Mouse (Mus musculus): ENCODE data around the gene Anks4b.

The Anks4b gene

DNA sequence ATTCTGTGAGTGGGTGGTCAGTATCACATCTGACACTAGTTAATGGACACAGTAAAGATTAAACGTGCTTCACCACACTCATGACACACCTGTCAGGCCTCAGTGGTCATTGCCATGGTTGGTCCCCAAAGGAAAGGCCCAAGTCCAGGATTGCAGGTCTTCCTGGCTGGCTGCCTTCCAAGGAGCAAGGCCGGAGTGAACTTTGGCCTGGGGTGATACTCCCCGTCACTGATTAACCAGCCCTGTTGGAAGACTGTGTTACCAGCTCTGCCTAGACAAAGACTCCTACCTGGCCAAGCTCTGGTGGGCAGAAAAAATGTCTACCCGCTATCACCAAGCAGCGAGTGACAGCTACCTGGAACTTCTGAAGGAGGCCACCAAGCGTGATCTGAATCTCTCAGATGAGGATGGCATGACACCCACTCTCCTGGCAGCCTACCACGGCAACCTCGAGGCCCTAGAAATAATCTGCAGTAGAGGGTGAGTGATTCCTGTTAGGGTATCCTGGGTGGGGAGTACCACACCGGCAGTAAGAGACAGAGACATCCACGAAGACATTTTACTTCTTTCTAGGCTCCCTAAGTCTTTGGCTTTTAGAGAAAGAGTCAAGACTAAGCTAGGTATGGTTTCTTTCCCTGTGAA is at the start of gene Anks4b:
TSS of gene Anks4b (plus strand) at position 256 of the 642 bp plus-strand sequence.
- no peak for TF ChIP-seq GATA4 (IDR thresholded peaks at IDR 0.05; ENCODE audit: insufficient replicate concordance, low read length)

DNA sequence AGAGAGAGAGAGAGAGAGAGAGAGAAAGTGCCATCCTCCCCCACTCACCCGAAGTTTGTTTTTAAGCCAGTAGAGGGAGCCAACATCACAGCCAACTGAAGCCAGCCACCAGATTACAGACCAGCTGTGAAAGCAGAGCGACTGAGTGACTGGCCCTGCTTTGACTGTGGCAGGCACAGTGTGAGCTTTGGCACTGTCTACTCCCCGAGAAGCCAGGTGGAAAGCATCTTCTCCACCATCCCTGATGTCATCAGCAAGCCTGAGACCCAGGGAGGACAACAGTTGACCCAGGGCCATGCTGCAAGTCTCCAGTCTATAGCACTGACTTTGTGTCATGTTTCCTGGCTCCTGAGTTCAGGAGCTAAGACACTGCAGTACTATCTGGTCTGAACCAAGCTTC is 48.8 kb upstream of the Anks4b start:
- peak; percentile 11; the same call in 1 of the 2 replicates for TF ChIP-seq GATA4 (IDR thresholded peaks at IDR 0.05; ENCODE audit: insufficient replicate concordance, low read length)

DNA sequence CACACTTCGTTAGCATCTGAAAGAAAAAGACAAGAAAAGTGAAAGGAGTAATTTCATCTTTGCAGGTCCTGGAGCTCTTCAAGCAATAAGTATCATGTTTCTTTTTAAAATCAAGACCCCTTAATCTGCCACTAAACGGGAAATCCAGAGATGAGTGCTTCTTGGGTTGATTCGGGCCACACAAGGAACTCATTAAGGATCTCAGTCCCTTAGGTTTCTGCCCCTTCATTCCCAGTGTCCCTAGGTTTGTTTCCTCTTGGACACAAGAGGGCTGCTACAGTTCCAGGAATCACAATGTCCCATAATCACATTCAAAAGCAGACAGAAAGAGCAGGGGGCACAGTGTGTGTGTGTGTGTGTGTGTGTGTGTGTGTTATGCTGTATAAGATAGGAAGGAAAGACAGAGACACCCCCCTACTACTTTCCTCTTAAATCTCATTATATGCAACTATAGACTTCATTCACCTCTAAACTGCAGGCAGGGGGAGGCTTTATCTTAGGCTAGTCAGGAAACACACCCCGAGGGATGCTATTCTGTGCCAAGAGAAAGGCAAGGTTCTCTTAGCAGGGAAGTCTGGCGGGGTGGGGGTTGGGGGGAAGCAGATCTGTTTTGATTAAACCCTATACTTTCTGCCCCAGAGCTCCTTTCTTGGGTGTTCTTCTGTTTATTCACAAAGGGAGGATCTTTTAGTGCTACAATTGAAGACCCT is 46.5 kb upstream of the Anks4b start:
- no peak for TF ChIP-seq GATA4 (IDR thresholded peaks at IDR 0.05; ENCODE audit: insufficient replicate concordance, low read length)

DNA sequence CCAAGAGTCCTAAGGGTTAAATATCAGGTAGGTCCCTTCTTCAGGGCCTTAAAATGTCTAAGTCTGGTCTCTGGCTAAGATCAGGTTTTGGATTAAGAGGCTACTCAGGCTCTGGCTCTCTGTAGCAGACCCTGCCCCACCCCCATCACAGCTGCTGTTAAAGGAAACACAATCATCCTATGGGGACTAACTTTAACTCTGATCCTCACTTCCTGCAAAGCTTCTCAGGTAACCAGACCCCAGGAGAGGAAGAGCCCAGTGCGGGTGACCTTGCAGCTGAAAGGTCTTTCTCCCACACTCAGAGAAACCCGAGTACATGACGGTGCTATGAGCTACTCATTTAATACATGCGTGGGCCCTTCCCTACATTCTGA is 46.0 kb upstream of the Anks4b start:
- TF ChIP-seq GATA4 (IDR thresholded peaks at IDR 0.05; ENCODE audit: insufficient replicate concordance, low read length), result no peak

DNA sequence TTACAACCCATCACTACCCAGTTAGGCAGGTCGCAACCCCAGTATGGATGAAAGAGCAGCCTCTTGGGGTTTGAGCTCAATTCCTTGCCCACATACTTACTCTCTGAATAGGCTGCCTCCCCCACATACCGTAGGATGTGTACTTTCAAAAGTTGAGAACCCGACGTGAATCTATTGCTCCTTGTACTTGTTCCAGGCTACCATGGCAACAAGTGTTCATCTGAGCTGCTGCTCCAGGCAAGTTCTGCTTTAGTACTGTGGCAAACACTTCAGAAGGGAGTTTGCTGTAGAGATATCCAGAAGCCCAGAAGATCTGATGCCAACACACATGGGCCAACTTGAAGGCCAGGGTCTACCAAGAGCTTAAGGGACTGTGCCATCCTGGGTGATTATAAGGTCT is 44.7 kb upstream of the Anks4b start:
- no peak for TF ChIP-seq GATA4 (IDR thresholded peaks at IDR 0.05; ENCODE audit: insufficient replicate concordance, low read length)

DNA sequence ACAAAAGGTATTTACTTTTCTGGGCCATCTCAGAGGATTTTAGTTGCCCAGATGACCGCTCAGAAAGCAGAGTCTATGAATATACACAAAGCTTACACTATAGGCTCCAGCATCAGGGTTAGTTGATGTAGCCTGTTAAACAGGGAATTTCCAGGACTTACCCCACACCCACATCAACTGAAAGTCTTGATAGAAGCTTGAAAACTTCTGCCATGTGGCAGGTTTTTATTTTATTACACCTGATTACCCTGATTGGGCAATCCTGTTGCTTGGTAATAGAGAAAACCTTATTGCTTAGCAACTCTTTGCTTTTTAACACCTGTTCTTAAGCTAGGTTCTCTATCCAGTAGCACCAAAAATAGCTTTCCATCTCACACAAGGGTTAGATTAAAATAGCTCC is 30.9 kb upstream of the Anks4b start:
- no peak for TF ChIP-seq GATA4 (IDR thresholded peaks at IDR 0.05; ENCODE audit: insufficient replicate concordance, low read length)

DNA sequence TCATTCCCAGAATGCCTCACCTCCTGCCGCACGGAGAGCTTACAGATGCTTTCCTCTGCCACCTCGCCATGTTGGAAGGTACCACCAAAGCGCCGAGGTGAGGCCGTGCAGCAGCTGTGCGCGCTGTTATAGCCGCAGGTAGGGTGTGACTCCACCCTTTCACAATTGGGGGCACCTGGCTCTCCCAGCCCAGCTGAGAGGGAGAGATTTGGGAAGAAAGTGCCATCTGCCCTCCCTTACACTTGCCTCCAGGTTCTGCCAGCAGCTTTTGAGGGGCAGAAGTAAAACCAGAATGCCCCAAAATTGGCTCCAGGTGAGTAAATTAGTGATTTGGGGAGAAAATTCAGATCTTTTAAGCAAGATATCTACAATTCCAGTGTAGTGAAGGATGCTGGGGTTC is 28.5 kb upstream of the Anks4b start, which contains the start of gene Zp2:
TSS of gene Zp2 (minus strand) at position 101 of the 400 bp plus-strand sequence.
- TF ChIP-seq GATA4 (IDR thresholded peaks at IDR 0.05; ENCODE audit: insufficient replicate concordance, low read length), result no peak

DNA sequence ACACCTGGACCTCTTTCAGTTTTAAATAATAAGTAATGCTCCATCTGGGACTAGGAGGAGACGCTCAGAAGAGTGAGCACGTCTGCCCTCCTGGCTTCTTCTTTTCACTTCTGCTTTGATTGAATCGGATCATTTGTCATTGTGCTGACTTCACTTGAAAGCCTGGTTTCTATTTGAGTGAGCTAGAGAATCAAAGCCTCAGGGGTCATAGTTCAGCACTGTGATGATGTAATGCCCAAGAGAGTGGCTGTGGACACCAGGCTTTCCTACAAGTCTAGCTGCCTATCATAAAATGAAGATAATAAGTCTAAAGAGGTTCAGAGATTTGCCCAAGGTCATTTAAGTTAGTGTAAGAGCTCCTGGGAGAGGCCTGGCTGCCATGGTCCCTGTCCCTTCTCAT is 23.4 kb upstream of the Anks4b start:
- no peak for TF ChIP-seq GATA4 (IDR thresholded peaks at IDR 0.05; ENCODE audit: insufficient replicate concordance, low read length)

DNA sequence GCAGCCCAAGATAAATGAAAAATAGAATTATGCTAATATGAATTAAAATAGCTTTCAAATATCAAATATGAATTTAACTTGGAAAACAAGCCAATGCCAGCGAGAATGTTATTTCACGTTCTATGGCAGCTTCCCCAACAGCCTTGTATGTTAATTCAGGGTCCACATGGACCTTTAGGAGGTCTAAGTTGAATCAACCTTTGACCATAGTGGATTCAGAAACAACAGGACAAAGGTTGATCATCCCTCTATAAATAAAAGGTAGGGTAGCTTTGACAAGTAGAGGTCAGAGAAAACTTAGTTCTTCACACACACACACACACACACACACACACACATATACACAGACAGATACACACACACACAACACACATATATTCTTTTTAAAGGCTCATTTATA is 22.8 kb upstream of the Anks4b start:
- no peak for TF ChIP-seq GATA4 (IDR thresholded peaks at IDR 0.05; ENCODE audit: insufficient replicate concordance, low read length)

DNA sequence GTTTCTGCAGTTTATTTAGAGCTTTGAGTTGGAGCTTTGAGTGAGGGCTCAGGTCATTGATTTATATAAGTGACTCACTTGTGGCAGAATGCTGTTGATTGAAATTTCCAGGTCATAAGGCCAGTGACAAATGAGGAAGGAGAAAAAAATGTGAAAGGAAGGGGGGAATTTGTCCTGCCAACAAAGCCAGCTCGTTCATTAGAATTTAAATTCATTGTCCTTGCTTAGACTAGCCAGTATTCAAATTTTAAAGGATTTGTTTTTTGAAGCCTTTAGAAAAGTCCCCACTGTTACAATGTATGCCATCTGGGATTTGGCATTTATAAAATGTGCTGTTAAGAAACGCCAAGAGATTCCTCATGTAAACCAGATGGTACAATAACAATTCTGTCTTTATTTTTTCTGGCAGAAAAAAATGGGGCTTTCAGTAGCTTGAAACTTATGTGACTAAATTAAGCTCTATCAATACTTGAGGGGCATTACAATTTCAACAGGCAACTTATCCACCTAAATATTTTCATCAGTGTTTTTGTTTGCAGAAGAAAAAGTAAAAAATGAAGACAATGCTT is 16.7 kb upstream of the Anks4b start:
- TF ChIP-seq GATA4 (IDR thresholded peaks at IDR 0.05; ENCODE audit: insufficient replicate concordance, low read length), result no peak

DNA sequence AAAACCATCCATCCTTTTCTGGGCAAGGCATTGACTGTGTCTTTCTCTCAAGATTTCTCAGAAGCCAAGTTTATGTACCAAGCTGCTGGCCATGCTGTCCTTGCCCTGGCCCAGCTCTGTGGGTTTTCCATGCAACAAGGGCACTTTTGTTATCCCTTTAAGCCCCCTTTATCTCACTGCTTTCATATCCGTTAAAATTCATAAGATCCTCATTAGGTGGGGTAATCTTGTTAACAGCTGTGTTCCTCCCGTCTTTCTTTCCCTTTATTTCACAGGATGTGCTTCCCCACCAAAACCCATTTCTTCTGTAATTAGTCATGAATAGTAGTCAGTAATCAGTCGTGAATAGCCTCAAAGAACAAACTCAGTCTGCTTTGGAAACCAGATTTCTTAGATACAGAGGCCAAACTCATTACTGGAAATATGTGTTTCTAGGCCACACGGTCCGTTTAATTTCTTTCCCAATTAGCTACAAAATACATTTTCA is 16.0 kb upstream of the Anks4b start:
- no peak for TF ChIP-seq GATA4 (IDR thresholded peaks at IDR 0.05; ENCODE audit: insufficient replicate concordance, low read length)

DNA sequence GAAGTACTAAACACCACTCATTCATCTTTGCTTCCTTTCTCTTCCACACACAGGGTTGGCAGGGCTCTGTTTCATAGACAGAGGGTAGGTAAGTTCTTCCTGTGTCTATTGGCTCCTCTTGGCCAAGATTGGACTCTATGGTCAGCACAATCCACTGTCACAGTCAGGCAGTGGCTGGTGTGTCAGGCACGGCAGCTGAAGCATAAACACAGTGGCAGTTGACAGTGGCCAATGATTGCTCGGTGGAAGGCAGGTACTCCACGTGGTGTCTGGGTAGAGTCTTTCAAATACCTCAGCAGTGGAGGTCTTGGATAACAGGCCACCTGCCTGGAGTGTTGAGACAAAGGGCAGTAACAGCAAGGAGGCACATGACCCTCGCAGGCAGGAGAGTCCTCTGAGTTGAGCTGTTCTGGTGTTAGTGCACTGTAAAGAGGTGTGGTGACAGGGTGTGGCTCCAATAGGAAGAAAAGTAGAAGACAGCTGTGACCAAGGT is 15.5 kb upstream of the Anks4b start:
- no peak for TF ChIP-seq GATA4 (IDR thresholded peaks at IDR 0.05; ENCODE audit: insufficient replicate concordance, low read length)

DNA sequence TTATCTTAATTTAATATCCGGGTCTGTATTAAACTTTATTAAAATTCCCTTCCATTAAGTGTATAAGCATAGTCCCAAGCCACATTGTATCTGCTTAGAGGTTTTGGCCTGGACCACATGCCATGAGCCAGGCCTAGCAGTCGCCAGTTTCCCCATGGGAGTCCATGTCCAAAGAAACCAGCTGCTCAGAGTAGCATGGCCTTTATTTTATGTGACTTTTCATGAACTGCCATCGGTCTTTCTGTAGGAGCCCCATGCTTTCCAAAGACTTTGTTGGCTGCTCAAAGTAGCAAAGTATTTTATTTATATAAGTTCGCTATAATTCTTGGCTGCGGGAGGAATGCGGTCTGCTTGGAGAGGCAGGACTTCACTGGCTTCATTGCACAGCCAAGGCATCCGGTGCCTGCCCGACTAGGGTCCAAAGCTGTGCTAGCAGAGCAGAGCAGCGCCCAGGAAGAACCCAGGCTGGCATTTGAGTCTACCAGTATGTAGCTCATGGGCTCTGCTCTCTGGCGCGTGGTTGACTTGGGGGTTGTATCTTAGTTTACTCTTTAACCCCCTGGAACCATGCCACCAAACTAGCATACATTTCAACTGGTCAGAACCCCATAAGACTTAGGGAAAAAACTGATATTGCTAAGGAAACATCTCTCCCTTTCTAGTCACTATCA is 9.9 kb upstream of the Anks4b start:
- TF ChIP-seq GATA4 (IDR thresholded peaks at IDR 0.05; ENCODE audit: insufficient replicate concordance, low read length), result no peak

DNA sequence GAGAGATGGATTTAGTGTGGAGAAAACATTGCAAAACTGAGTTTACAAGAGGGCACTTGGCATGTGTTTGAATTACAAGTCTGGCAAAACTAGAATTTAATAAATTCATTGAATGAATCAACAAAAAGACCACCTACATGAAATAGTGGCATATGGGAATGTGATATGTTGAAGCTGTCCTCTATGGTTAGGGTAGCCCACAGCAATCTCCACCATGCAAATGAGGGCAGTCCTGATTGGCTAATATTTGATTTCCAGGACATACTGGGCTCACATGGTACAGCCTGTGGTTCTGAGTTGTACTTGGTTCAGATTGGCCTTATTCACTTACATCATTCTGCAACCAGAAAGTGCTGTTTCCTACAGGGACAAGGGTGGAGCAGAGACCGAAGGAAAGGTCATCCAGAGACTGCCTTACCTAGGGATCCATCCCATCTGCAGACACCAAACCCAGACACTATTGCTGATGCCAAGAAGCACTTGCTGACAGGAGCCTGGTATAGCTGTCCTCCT is 1.4 kb upstream of the Anks4b start:
- no peak for TF ChIP-seq GATA4 (IDR thresholded peaks at IDR 0.05; ENCODE audit: insufficient replicate concordance, low read length)

Measured in liver, adult (tissue).